Mouse (Mus musculus) olfactory bulb, adult 2 months (tissue): Measurements from ENCODE around the gene Atraid.

Source experiments
- CTCF ChIP-seq: fragments of 200-500 bp; IDR thresholded peaks from 2 replicates; pipeline ENCODE4 v1.5.1; 2012; ENCODE audit warnings: low read depth, mild to moderate bottlenecking, low read length, moderate library complexity; ENCODE audit not compliant: insufficient read depth
- POLR2A ChIP-seq: fragments of 200-500 bp; IDR thresholded peaks from 2 replicates; pipeline ENCODE4 v1.6.1; 2012; ENCODE audit warnings: mild to moderate bottlenecking, low read depth, low read length, moderate library complexity; ENCODE audit not compliant: insufficient read depth

- no peak for TF ChIP-seq POLR2A
- no peak for TF ChIP-seq CTCF
Observed at GRCm38 (mm10) chr5:31030926-31031325, 17.2 kb upstream of the Atraid start.
